Mouse (Mus musculus) 416B (cell line): ENCODE measurements around the gene Ccnl2.
A peak's percentile ranks its signal among the peaks of the same experiment; 100 is the strongest.
"Not testable (repeated sequence)": the region's sequence is repeated elsewhere in the genome, so short reads cannot be mapped to it uniquely, and the experiment has no call there.

Experiments used
- DNase-seq: peaks from one replicate; pipeline ENCODE4 v3.0.0; 2011; ENCODE audit warnings: low read depth

Ccnl2 gene

GRCm38 (mm10) chr4:155811929-155812664, at the start of gene Ccnl2:
Gene Ccnl2 (plus strand): TSS chr4:155812489.
- peak; percentile 97 for DNase-seq

GRCm38 (mm10) chr4:155769496-155769879, 42.8 kb upstream of the Ccnl2 start:
- DNase-seq: no peak

- peak; percentile 88 for DNase-seq
Measured at GRCm38 (mm10) chr4:155769880-155770512, 42.3 kb upstream of the Ccnl2 start.

GRCm38 (mm10) chr4:155770626-155771025, 41.7 kb upstream of the Ccnl2 start:
- no peak for DNase-seq

GRCm38 (mm10) chr4:155771706-155772105, 40.6 kb upstream of the Ccnl2 start:
- no peak for DNase-seq

- no peak for DNase-seq
Measured at GRCm38 (mm10) chr4:155772786-155773185, 39.5 kb upstream of the Ccnl2 start.

GRCm38 (mm10) chr4:155773335-155774078, 38.8 kb upstream of the Ccnl2 start:
- DNase-seq: no peak

GRCm38 (mm10) chr4:155774280-155774754, 38.0 kb upstream of the Ccnl2 start, which contains the start of gene Vwa1:
Gene Vwa1 (minus strand): TSS chr4:155774698.
- no peak for DNase-seq

- no peak for DNase-seq
Measured at GRCm38 (mm10) chr4:155774971-155775740, 37.1 kb upstream of the Ccnl2 start.

- no peak for DNase-seq
Measured at GRCm38 (mm10) chr4:155775855-155776254, 36.4 kb upstream of the Ccnl2 start.

- DNase-seq: peak; percentile 41
Measured at GRCm38 (mm10) chr4:155776704-155777335, 35.5 kb upstream of the Ccnl2 start.

- no peak for DNase-seq
Measured at GRCm38 (mm10) chr4:155777816-155778215, 34.5 kb upstream of the Ccnl2 start.

GRCm38 (mm10) chr4:155779498-155779897, 32.8 kb upstream of the Ccnl2 start:
- no peak for DNase-seq

GRCm38 (mm10) chr4:155780895-155781294, 31.4 kb upstream of the Ccnl2 start:
- DNase-seq: no peak

GRCm38 (mm10) chr4:155783486-155784080, 28.7 kb upstream of the Ccnl2 start:
- DNase-seq: no peak

- DNase-seq: peak; percentile 76
Measured at GRCm38 (mm10) chr4:155784081-155784701, 28.1 kb upstream of the Ccnl2 start.

- DNase-seq: no peak
Measured at GRCm38 (mm10) chr4:155785246-155785645, 27.0 kb upstream of the Ccnl2 start.

GRCm38 (mm10) chr4:155785819-155786218, 26.5 kb upstream of the Ccnl2 start, which contains the start of gene Tmem88b:
Gene Tmem88b (minus strand): TSS chr4:155785874.
- DNase-seq: peak; percentile 48

GRCm38 (mm10) chr4:155788300-155788699, 24.0 kb upstream of the Ccnl2 start:
- peak; percentile 44 for DNase-seq

- DNase-seq: not testable (repeated sequence)
Measured at GRCm38 (mm10) chr4:155788833-155789232, 23.5 kb upstream of the Ccnl2 start.
